Mouse (Mus musculus): ENCODE measurements around the gene Cdk2ap2. TPM values are rescaled to one million over a fixed set of nuclear protein-coding genes. Genes with fewer than 3 reads are reported as not detected.
A peak's percentile ranks its signal among the peaks of the same experiment; 100 is the strongest.
"Not testable (repeated sequence)": the region's sequence is repeated elsewhere in the genome, so short reads cannot be mapped to it uniquely, and the experiment has no call there.

Gene Cdk2ap2
- polyA plus RNA-seq, 1 experiment from 2014 or later = 134 TPM

- H3K27me3 ChIP-seq (ENCODE audit: control insufficient read depth, insufficient read depth, low read length) = no peaks in the 10 kb centered on the region
- no peak for ATAC-seq (ENCODE audit: low FRiP score, low TSS enrichment)
- 91% methylated on average over 2 of the region's 2 CpGs for WGBS
These were observed 21.4 kb downstream of the Cdk2ap2 start for GRCm38 (mm10) chr19:4118350-4118749.

GRCm38 (mm10) chr19:4119716-4120487 is 22.9 kb downstream of the Cdk2ap2 start:
- Histone ChIP-seq H3K9ac (ENCODE audit: low read length) (no peak overlapping the region), H3K4me3 (ENCODE audit: low read depth, low read length) (no peak overlapping the region), H3K27ac (replicated peaks) (no peak overlapping the region), H3K4me1 (replicated peaks; ENCODE audit: control insufficient read depth, insufficient read depth) (peaks cover 7% of the 10 kb centered on the region), H3K27me3 (ENCODE audit: control insufficient read depth, insufficient read depth, low read length) (no peaks in the 10 kb centered on the region), H3K36me3 (ENCODE audit: control insufficient read depth, insufficient read depth, low read length) (peaks cover 12% of the 10 kb centered on the region), H3K9me3 (ENCODE audit: control insufficient read depth, low read length) (no peaks in the 10 kb centered on the region), H3K4me2 (replicated peaks; ENCODE audit: low read depth) (no peak overlapping the region)
- TF ChIP-seq CTCF (IDR thresholded peaks at IDR 0.05; ENCODE audit: low read depth) (no peak), EP300 (optimal IDR thresholded peaks at IDR 0.05) (no peak)
- DNase-seq (ENCODE audit: low spot score) (no peak), ATAC-seq (ENCODE audit: low FRiP score, low TSS enrichment) (no peak)
- 76% methylated on average over 6 of the region's 6 CpGs for WGBS

More at GRCm38 (mm10) chr19:4118350-4118749, 21.4 kb downstream of the Cdk2ap2 start:
- TF ChIP-seq EP300 (optimal IDR thresholded peaks at IDR 0.05) (no peak), CTCF (IDR thresholded peaks at IDR 0.05; ENCODE audit: low read depth) (no peak)
- H3K4me1 ChIP-seq (replicated peaks; ENCODE audit: control insufficient read depth, insufficient read depth) = peaks cover 7% of the 10 kb centered on the region
- H3K9me3 ChIP-seq (ENCODE audit: control insufficient read depth, low read length) = no peaks in the 10 kb centered on the region
- no peak overlapping the region for H3K4me2 ChIP-seq (replicated peaks; ENCODE audit: low read depth)
- no peak overlapping the region for H3K4me3 ChIP-seq (ENCODE audit: low read depth, low read length)
- H3K27ac ChIP-seq (replicated peaks) = no peak overlapping the region
- H3K9ac ChIP-seq (ENCODE audit: low read length) = no peak overlapping the region
- DNase-seq (ENCODE audit: low spot score) = no peak
- H3K36me3 ChIP-seq (ENCODE audit: control insufficient read depth, insufficient read depth, low read length) = peaks cover 16% of the 10 kb centered on the region

GRCm38 (mm10) chr19:4120496-4120895 is 23.5 kb downstream of the Cdk2ap2 start:
- peak overlapping the region; percentile 56 for H3K4me2 ChIP-seq (replicated peaks; ENCODE audit: low read depth)
- H3K9ac ChIP-seq (ENCODE audit: low read length) = 0 out of 2 replicates have a peak overlapping the region, but pooled peaks have one; percentile 2
- no peaks in the 10 kb centered on the region for H3K9me3 ChIP-seq (ENCODE audit: control insufficient read depth, low read length)
- DNase-seq (ENCODE audit: low spot score) (no peak), ATAC-seq (ENCODE audit: low FRiP score, low TSS enrichment) (no peak)
- no peaks in the 10 kb centered on the region for H3K27me3 ChIP-seq (ENCODE audit: control insufficient read depth, insufficient read depth, low read length)
- 91% methylated on average over 2 of the region's 2 CpGs for whole genome bisulfite sequencing
- H3K27ac ChIP-seq (replicated peaks) = no peak overlapping the region
- H3K36me3 ChIP-seq (ENCODE audit: control insufficient read depth, insufficient read depth, low read length) = peaks cover 9% of the 10 kb centered on the region
- H3K4me3 ChIP-seq (ENCODE audit: low read depth, low read length) = no peak overlapping the region
- peaks cover 7% of the 10 kb centered on the region for H3K4me1 ChIP-seq (replicated peaks; ENCODE audit: control insufficient read depth, insufficient read depth)
- no peak for TF ChIP-seq EP300 (optimal IDR thresholded peaks at IDR 0.05)
- no peak for TF ChIP-seq CTCF (IDR thresholded peaks at IDR 0.05; ENCODE audit: low read depth)

- H3K4me1 ChIP-seq (replicated peaks; ENCODE audit: control insufficient read depth, insufficient read depth) = peaks cover 7% of the 10 kb centered on the region
- H3K36me3 ChIP-seq (ENCODE audit: control insufficient read depth, insufficient read depth, low read length) = peaks cover 6% of the 10 kb centered on the region; the same call in 1 of the 2 replicates
- WGBS = 3% methylated on average over 38 of the region's 38 CpGs
- H3K4me3 ChIP-seq (ENCODE audit: low read depth, low read length) = peak overlapping the region; percentile 32
- TF ChIP-seq EP300 (optimal IDR thresholded peaks at IDR 0.05) (no peak), CTCF (IDR thresholded peaks at IDR 0.05; ENCODE audit: low read depth) (no peak)
- DNase-seq (ENCODE audit: low spot score) = peak; percentile 98
- H3K27me3 ChIP-seq (ENCODE audit: control insufficient read depth, insufficient read depth, low read length) = no peaks in the 10 kb centered on the region
- no peaks in the 10 kb centered on the region for H3K9me3 ChIP-seq (ENCODE audit: control insufficient read depth, low read length)
- peak overlapping the region; percentile 63 for H3K9ac ChIP-seq (ENCODE audit: low read length)
- H3K4me2 ChIP-seq (replicated peaks; ENCODE audit: low read depth) = peak overlapping the region; percentile 56
- ATAC-seq (ENCODE audit: low FRiP score, low TSS enrichment) = peak; percentile 81
- peak overlapping the region; percentile 81 for H3K27ac ChIP-seq (replicated peaks)
These were observed 24.3 kb downstream of the Cdk2ap2 start for GRCm38 (mm10) chr19:4121097-4121805.

GRCm38 (mm10) chr19:4121896-4122295 is 24.9 kb downstream of the Cdk2ap2 start:
- not testable (repeated sequence) for H3K27ac ChIP-seq (replicated peaks)

More at GRCm38 (mm10) chr19:4121896-4122295, 24.9 kb downstream of the Cdk2ap2 start:
- H3K9ac ChIP-seq (ENCODE audit: low read length); H3K4me2 ChIP-seq (replicated peaks; ENCODE audit: low read depth); H3K36me3 ChIP-seq (ENCODE audit: control insufficient read depth, insufficient read depth, low read length); DNase-seq (ENCODE audit: low spot score); H3K4me3 ChIP-seq (ENCODE audit: low read depth, low read length); H3K9me3 ChIP-seq (ENCODE audit: control insufficient read depth, low read length); ATAC-seq (ENCODE audit: low FRiP score, low TSS enrichment); H3K27me3 ChIP-seq (ENCODE audit: control insufficient read depth, insufficient read depth, low read length): not testable (repeated sequence)
- peaks cover 10% of the 10 kb centered on the region for H3K4me1 ChIP-seq (replicated peaks; ENCODE audit: control insufficient read depth, insufficient read depth)
- WGBS = 60% methylated on average over 6 of the region's 6 CpGs
